Mouse (Mus musculus): ENCODE results near the gene Vcan.
A peak's percentile ranks its signal among the peaks of the same experiment; 100 is the strongest.

Vcan gene

GRCm38 (mm10) chr13:89740243-89741115 lies 1.8 kb downstream of the Vcan start:
- peak; percentile 57 for DNase-seq (ENCODE audit: low read depth, low spot score)
- H3K27me3 ChIP-seq (ENCODE audit: control insufficient read depth, insufficient read depth, low read length, poor library complexity, severe bottlenecking): peaks cover 7% of the 10 kb centered on the region

GRCm38 (mm10) chr13:89739696-89740242 lies 2.5 kb downstream of the Vcan start:
- H3K36me3 ChIP-seq (ENCODE audit: control insufficient read depth, insufficient read depth, low read length, poor library complexity, severe bottlenecking): no peaks in the 10 kb centered on the region
- H3K27me3 ChIP-seq (ENCODE audit: control insufficient read depth, insufficient read depth, low read length, poor library complexity, severe bottlenecking): peaks cover 7% of the 10 kb centered on the region
- DNase-seq (ENCODE audit: low read depth, low spot score): no peak

More at GRCm38 (mm10) chr13:89740243-89741115, 1.8 kb downstream of the Vcan start:
- H3K36me3 ChIP-seq (ENCODE audit: control insufficient read depth, insufficient read depth, low read length, poor library complexity, severe bottlenecking): no peaks in the 10 kb centered on the region

- peaks cover 7% of the 10 kb centered on the region for H3K27me3 ChIP-seq (ENCODE audit: control insufficient read depth, insufficient read depth, low read length, poor library complexity, severe bottlenecking)
- peak; percentile 62 for DNase-seq (ENCODE audit: low read depth, low spot score)
- H3K36me3 ChIP-seq (ENCODE audit: control insufficient read depth, insufficient read depth, low read length, poor library complexity, severe bottlenecking): no peaks in the 10 kb centered on the region
Observed at GRCm38 (mm10) chr13:89738776-89739695, 3.3 kb downstream of the Vcan start.

GRCm38 (mm10) chr13:89738275-89738674 lies 4.0 kb downstream of the Vcan start:
- peaks cover 7% of the 10 kb centered on the region for H3K27me3 ChIP-seq (ENCODE audit: control insufficient read depth, insufficient read depth, low read length, poor library complexity, severe bottlenecking)
- no peak for DNase-seq (ENCODE audit: low read depth, low spot score)
- H3K36me3 ChIP-seq (ENCODE audit: control insufficient read depth, insufficient read depth, low read length, poor library complexity, severe bottlenecking): no peaks in the 10 kb centered on the region

- no peaks in the 10 kb centered on the region for H3K36me3 ChIP-seq (ENCODE audit: control insufficient read depth, insufficient read depth, low read length, poor library complexity, severe bottlenecking)
- no peak for DNase-seq (ENCODE audit: low read depth, low spot score)
- peaks cover 3% of the 10 kb centered on the region; the same call in 1 of the 2 replicates for H3K27me3 ChIP-seq (ENCODE audit: control insufficient read depth, insufficient read depth, low read length, poor library complexity, severe bottlenecking)
Observed at GRCm38 (mm10) chr13:89735111-89735510, 7.2 kb downstream of the Vcan start.

GRCm38 (mm10) chr13:89726492-89726891 lies 15.8 kb downstream of the Vcan start:
- no peaks in the 10 kb centered on the region for H3K27me3 ChIP-seq (ENCODE audit: control insufficient read depth, insufficient read depth, low read length, poor library complexity, severe bottlenecking)
- no peaks in the 10 kb centered on the region for H3K36me3 ChIP-seq (ENCODE audit: control insufficient read depth, insufficient read depth, low read length, poor library complexity, severe bottlenecking)
- DNase-seq (ENCODE audit: low read depth, low spot score): no peak

- DNase-seq (ENCODE audit: low read depth, low spot score): no peak
- Histone ChIP-seq H3K36me3 (ENCODE audit: control insufficient read depth, insufficient read depth, low read length, poor library complexity, severe bottlenecking) (no peaks in the 10 kb centered on the region), H3K27me3 (ENCODE audit: control insufficient read depth, insufficient read depth, low read length, poor library complexity, severe bottlenecking) (no peaks in the 10 kb centered on the region)
Observed at GRCm38 (mm10) chr13:89720497-89720896, 21.8 kb downstream of the Vcan start.

GRCm38 (mm10) chr13:89709497-89710201 lies 32.7 kb downstream of the Vcan start:
- Histone ChIP-seq H3K36me3 (ENCODE audit: control insufficient read depth, insufficient read depth, low read length, poor library complexity, severe bottlenecking) (no peaks in the 10 kb centered on the region), H3K27me3 (ENCODE audit: control insufficient read depth, insufficient read depth, low read length, poor library complexity, severe bottlenecking) (no peaks in the 10 kb centered on the region)
- DNase-seq (ENCODE audit: low read depth, low spot score): no peak

- DNase-seq (ENCODE audit: low read depth, low spot score): no peak
- Histone ChIP-seq H3K36me3 (ENCODE audit: control insufficient read depth, insufficient read depth, low read length, poor library complexity, severe bottlenecking) (no peaks in the 10 kb centered on the region), H3K27me3 (ENCODE audit: control insufficient read depth, insufficient read depth, low read length, poor library complexity, severe bottlenecking) (no peaks in the 10 kb centered on the region)
Observed at GRCm38 (mm10) chr13:89708151-89708927, 34.0 kb downstream of the Vcan start.

- no peak for DNase-seq (ENCODE audit: low read depth, low spot score)
- H3K36me3 ChIP-seq (ENCODE audit: control insufficient read depth, insufficient read depth, low read length, poor library complexity, severe bottlenecking): no peaks in the 10 kb centered on the region
- no peaks in the 10 kb centered on the region for H3K27me3 ChIP-seq (ENCODE audit: control insufficient read depth, insufficient read depth, low read length, poor library complexity, severe bottlenecking)
Observed at GRCm38 (mm10) chr13:89702395-89702794, 39.9 kb downstream of the Vcan start.

- DNase-seq (ENCODE audit: low read depth, low spot score): no peak
- Histone ChIP-seq H3K36me3 (ENCODE audit: control insufficient read depth, insufficient read depth, low read length, poor library complexity, severe bottlenecking) (no peaks in the 10 kb centered on the region), H3K27me3 (ENCODE audit: control insufficient read depth, insufficient read depth, low read length, poor library complexity, severe bottlenecking) (no peaks in the 10 kb centered on the region)
Observed at GRCm38 (mm10) chr13:89699998-89700555, 42.2 kb downstream of the Vcan start.

- no peaks in the 10 kb centered on the region for H3K27me3 ChIP-seq (ENCODE audit: control insufficient read depth, insufficient read depth, low read length, poor library complexity, severe bottlenecking)
- no peaks in the 10 kb centered on the region for H3K36me3 ChIP-seq (ENCODE audit: control insufficient read depth, insufficient read depth, low read length, poor library complexity, severe bottlenecking)
- DNase-seq (ENCODE audit: low read depth, low spot score): no peak
Observed at GRCm38 (mm10) chr13:89692597-89692996, 49.7 kb downstream of the Vcan start.

- DNase-seq (ENCODE audit: low read depth, low spot score): no peak
- Histone ChIP-seq H3K27me3 (ENCODE audit: control insufficient read depth, insufficient read depth, low read length, poor library complexity, severe bottlenecking) (no peaks in the 10 kb centered on the region), H3K36me3 (ENCODE audit: control insufficient read depth, insufficient read depth, low read length, poor library complexity, severe bottlenecking) (no peaks in the 10 kb centered on the region)
Observed at GRCm38 (mm10) chr13:89683490-89683889, 58.8 kb downstream of the Vcan start.
